Mouse (Mus musculus): ENCODE measurements at regions not wholly inside any gene's neighbourhood (a gene's known extent, or its start where the extent isn't known, plus 50 kb on each side); places are given as distances from the start of the nearest gene placed in this dataset.

- Histone ChIP-seq H3K27ac (ENCODE audit: low read depth, low read length) (no peak overlapping the region), H3K4me2 (ENCODE audit: low read depth) (no peak overlapping the region), H3K27me3 (ENCODE audit: control insufficient read depth, insufficient read depth, low read length) (no peaks in the 10 kb centered on the region), H3K9ac (ENCODE audit: low read length) (no peak overlapping the region), H3K36me3 (ENCODE audit: control insufficient read depth, insufficient read depth, low read length) (no peaks in the 10 kb centered on the region), H3K4me3 (ENCODE audit: low read depth, low read length) (no peak overlapping the region), H3K4me1 (ENCODE audit: control insufficient read depth, insufficient read depth, low read length) (no peaks in the 10 kb centered on the region), H3K9me3 (ENCODE audit: control insufficient read depth, low read length) (no peaks in the 10 kb centered on the region)
- 94% methylated on average over 4 of the region's 4 CpGs for WGBS
- no peak for ATAC-seq (ENCODE audit: insufficient read depth, low FRiP score, low TSS enrichment)
- no peak for DNase-seq (ENCODE audit: low spot score)
These were observed 99.7 kb upstream of the Egflam start for GRCm38 (mm10) chr15:7497852-7498251.

GRCm38 (mm10) chr15:7508535-7508934, 110.3 kb upstream of the Egflam start:
- Histone ChIP-seq H3K4me2 (ENCODE audit: low read depth) (no peak overlapping the region), H3K9ac (ENCODE audit: low read length) (no peak overlapping the region), H3K4me3 (ENCODE audit: low read depth, low read length) (no peak overlapping the region), H3K27ac (ENCODE audit: low read depth, low read length) (no peak overlapping the region), H3K36me3 (ENCODE audit: control insufficient read depth, insufficient read depth, low read length) (no peaks in the 10 kb centered on the region), H3K4me1 (ENCODE audit: control insufficient read depth, insufficient read depth, low read length) (no peaks in the 10 kb centered on the region), H3K9me3 (ENCODE audit: control insufficient read depth, low read length) (no peaks in the 10 kb centered on the region), H3K27me3 (ENCODE audit: control insufficient read depth, insufficient read depth, low read length) (no peaks in the 10 kb centered on the region)
- WGBS: 41% methylated on average over 8 of the region's 8 CpGs
- ATAC-seq (ENCODE audit: insufficient read depth, low FRiP score, low TSS enrichment) (no peak; the same call in 1 of the 2 replicates), DNase-seq (ENCODE audit: low spot score) (no peak)

- DNase-seq (ENCODE audit: low spot score) (no peak), ATAC-seq (ENCODE audit: insufficient read depth, low FRiP score, low TSS enrichment) (no peak)
- WGBS: 85% methylated on average over 13 of the region's 13 CpGs
- Histone ChIP-seq H3K4me1 (ENCODE audit: control insufficient read depth, insufficient read depth, low read length) (no peaks in the 10 kb centered on the region), H3K4me3 (ENCODE audit: low read depth, low read length) (no peak overlapping the region), H3K27me3 (ENCODE audit: control insufficient read depth, insufficient read depth, low read length) (no peaks in the 10 kb centered on the region), H3K27ac (ENCODE audit: low read depth, low read length) (no peak overlapping the region), H3K36me3 (ENCODE audit: control insufficient read depth, insufficient read depth, low read length) (no peaks in the 10 kb centered on the region), H3K9ac (ENCODE audit: low read length) (no peak overlapping the region), H3K9me3 (ENCODE audit: control insufficient read depth, low read length) (no peaks in the 10 kb centered on the region), H3K4me2 (ENCODE audit: low read depth) (no peak overlapping the region)
These were observed 116.6 kb upstream of the Egflam start for GRCm38 (mm10) chr15:7514743-7515273.

GRCm38 (mm10) chr15:7521611-7522010, 123.4 kb upstream of the Egflam start:
- DNase-seq (ENCODE audit: low spot score): no peak
- no peak overlapping the region for H3K27ac ChIP-seq (ENCODE audit: low read depth, low read length)
- no peak for ATAC-seq (ENCODE audit: insufficient read depth, low FRiP score, low TSS enrichment)
- H3K27me3 ChIP-seq (ENCODE audit: control insufficient read depth, insufficient read depth, low read length): no peaks in the 10 kb centered on the region
- H3K4me3 ChIP-seq (ENCODE audit: low read depth, low read length): no peak overlapping the region
- H3K9me3 ChIP-seq (ENCODE audit: control insufficient read depth, low read length): no peaks in the 10 kb centered on the region
- H3K9ac ChIP-seq (ENCODE audit: low read length): no peak overlapping the region
- 81% methylated on average over 9 of the region's 9 CpGs for WGBS
- H3K36me3 ChIP-seq (ENCODE audit: control insufficient read depth, insufficient read depth, low read length): no peaks in the 10 kb centered on the region
- no peaks in the 10 kb centered on the region for H3K4me1 ChIP-seq (ENCODE audit: control insufficient read depth, insufficient read depth, low read length)
- H3K4me2 ChIP-seq (ENCODE audit: low read depth): no peak overlapping the region

GRCm38 (mm10) chr15:7522902-7523786, 124.9 kb upstream of the Egflam start:
- H3K4me3 ChIP-seq (ENCODE audit: low read depth, low read length): no peak overlapping the region
- H3K4me1 ChIP-seq (ENCODE audit: control insufficient read depth, insufficient read depth, low read length): no peaks in the 10 kb centered on the region
- no peak overlapping the region for H3K9ac ChIP-seq (ENCODE audit: low read length)
- no peaks in the 10 kb centered on the region for H3K36me3 ChIP-seq (ENCODE audit: control insufficient read depth, insufficient read depth, low read length)
- ATAC-seq (ENCODE audit: insufficient read depth, low FRiP score, low TSS enrichment) (no peak), DNase-seq (ENCODE audit: low spot score) (no peak)
- WGBS: 77% methylated on average over 14 of the region's 14 CpGs
- H3K9me3 ChIP-seq (ENCODE audit: control insufficient read depth, low read length): no peaks in the 10 kb centered on the region
- no peaks in the 10 kb centered on the region for H3K27me3 ChIP-seq (ENCODE audit: control insufficient read depth, insufficient read depth, low read length)
- H3K27ac ChIP-seq (ENCODE audit: low read depth, low read length): no peak overlapping the region
- H3K4me2 ChIP-seq (ENCODE audit: low read depth): no peak overlapping the region

- Histone ChIP-seq H3K4me3 (ENCODE audit: low read depth, low read length) (no peak overlapping the region), H3K4me1 (ENCODE audit: control insufficient read depth, insufficient read depth, low read length) (0 out of 2 replicates have a peak, but pooled peaks cover 7% of the 10 kb centered on the region), H3K27ac (ENCODE audit: low read depth, low read length) (no peak overlapping the region), H3K36me3 (ENCODE audit: control insufficient read depth, insufficient read depth, low read length) (no peaks in the 10 kb centered on the region), H3K4me2 (ENCODE audit: low read depth) (no peak overlapping the region), H3K27me3 (ENCODE audit: control insufficient read depth, insufficient read depth, low read length) (no peaks in the 10 kb centered on the region), H3K9ac (ENCODE audit: low read length) (no peak overlapping the region), H3K9me3 (ENCODE audit: control insufficient read depth, low read length) (no peaks in the 10 kb centered on the region)
- WGBS: 8% methylated on average over 5 of the region's 5 CpGs
- ATAC-seq (ENCODE audit: insufficient read depth, low FRiP score, low TSS enrichment) (no peak), DNase-seq (ENCODE audit: low spot score) (no peak)
These were observed 132.9 kb upstream of the Egflam start for GRCm38 (mm10) chr15:7530959-7531588.

- no peak overlapping the region for H3K27ac ChIP-seq (ENCODE audit: low read depth, low read length)
- no peaks in the 10 kb centered on the region for H3K27me3 ChIP-seq (ENCODE audit: control insufficient read depth, insufficient read depth, low read length)
- no peak overlapping the region for H3K4me3 ChIP-seq (ENCODE audit: low read depth, low read length)
- H3K4me1 ChIP-seq (ENCODE audit: control insufficient read depth, insufficient read depth, low read length): no peaks in the 10 kb centered on the region
- H3K9ac ChIP-seq (ENCODE audit: low read length): no peak overlapping the region
- no peak overlapping the region for H3K4me2 ChIP-seq (ENCODE audit: low read depth)
- DNase-seq (ENCODE audit: low spot score) (no peak), ATAC-seq (ENCODE audit: insufficient read depth, low FRiP score, low TSS enrichment) (no peak)
- 76% methylated on average over 4 of the region's 4 CpGs for WGBS
- H3K36me3 ChIP-seq (ENCODE audit: control insufficient read depth, insufficient read depth, low read length): no peaks in the 10 kb centered on the region
- no peaks in the 10 kb centered on the region for H3K9me3 ChIP-seq (ENCODE audit: control insufficient read depth, low read length)
These were observed 139.7 kb upstream of the Egflam start for GRCm38 (mm10) chr15:7537858-7538257.

GRCm38 (mm10) chr15:7553190-7553895, 155.1 kb upstream of the Egflam start:
- WGBS: 82% methylated on average over 2 of the region's 2 CpGs

More at GRCm38 (mm10) chr15:7553190-7553895, 155.1 kb upstream of the Egflam start:
- no peaks in the 10 kb centered on the region for H3K27me3 ChIP-seq (ENCODE audit: control insufficient read depth, insufficient read depth, low read length)
- no peaks in the 10 kb centered on the region for H3K9me3 ChIP-seq (ENCODE audit: control insufficient read depth, low read length)
- no peak overlapping the region for H3K4me2 ChIP-seq (ENCODE audit: low read depth)
- no peak for ATAC-seq (ENCODE audit: insufficient read depth, low FRiP score, low TSS enrichment)
- H3K36me3 ChIP-seq (ENCODE audit: control insufficient read depth, insufficient read depth, low read length): no peaks in the 10 kb centered on the region
- H3K4me1 ChIP-seq (ENCODE audit: control insufficient read depth, insufficient read depth, low read length): no peaks in the 10 kb centered on the region
- H3K27ac ChIP-seq (ENCODE audit: low read depth, low read length): no peak overlapping the region
- H3K9ac ChIP-seq (ENCODE audit: low read length): no peak overlapping the region
- no peak for DNase-seq (ENCODE audit: low spot score)
- no peak overlapping the region for H3K4me3 ChIP-seq (ENCODE audit: low read depth, low read length)
